Mouse (Mus musculus) liver, postnatal 0 days (tissue): ENCODE data around the gene Gpr89.

Source experiments
- CTCF ChIP-seq: sonication (generic); IDR thresholded peaks from 2 replicates; pipeline ENCODE4 v1.5.1; 2016; ENCODE audit warnings: antibody characterized with exemption, low read depth
- EP300 ChIP-seq: IDR thresholded peaks from 2 replicates; pipeline ENCODE4 v1.6.1; 2016; ENCODE audit warnings: antibody characterized with exemption, low read depth, mild to moderate bottlenecking

- no peak for TF ChIP-seq CTCF
- TF ChIP-seq EP300: no peak
Measured at GRCm38 (mm10) chr3:96953489-96954233, 48.5 kb upstream of the Gpr89 start.
